Mouse (Mus musculus): Measurements from ENCODE around the gene Hadhb.
A peak's percentile ranks its signal among the peaks of the same experiment; 100 is the strongest.

The Hadhb gene

GRCm38 (mm10) chr5:30154474-30155394, at the start of gene Hadhb, which contains the start of gene Hadha:
Hadhb (plus strand) TSS chr5:30155248.
Hadha (minus strand) TSS chr5:30155162.
- peak; percentile 94 for DNase-seq

GRCm38 (mm10) chr5:30105668-30106300, 49.3 kb upstream of the Hadhb start, which contains the start of gene 3110082J24Rik:
3110082J24Rik (minus strand) TSS chr5:30106086.
- no peak for DNase-seq

GRCm38 (mm10) chr5:30106756-30107155, 48.3 kb upstream of the Hadhb start:
- DNase-seq = no peak

GRCm38 (mm10) chr5:30107186-30107585, 47.9 kb upstream of the Hadhb start:
- no peak for DNase-seq

GRCm38 (mm10) chr5:30107611-30108041, 47.4 kb upstream of the Hadhb start:
- no peak for DNase-seq

GRCm38 (mm10) chr5:30108233-30108632, 46.8 kb upstream of the Hadhb start:
- DNase-seq = no peak

- no peak for DNase-seq
Measured at GRCm38 (mm10) chr5:30109899-30110298, 45.1 kb upstream of the Hadhb start.

- no peak for DNase-seq
Measured at GRCm38 (mm10) chr5:30110371-30111060, 44.5 kb upstream of the Hadhb start.

GRCm38 (mm10) chr5:30111126-30111525, 43.9 kb upstream of the Hadhb start:
- no peak for DNase-seq

GRCm38 (mm10) chr5:30111771-30112170, 43.3 kb upstream of the Hadhb start:
- DNase-seq = no peak

GRCm38 (mm10) chr5:30112533-30113068, 42.4 kb upstream of the Hadhb start:
- no peak for DNase-seq

- DNase-seq = no peak
Measured at GRCm38 (mm10) chr5:30113881-30114760, 40.9 kb upstream of the Hadhb start.

GRCm38 (mm10) chr5:30114761-30115140, 40.3 kb upstream of the Hadhb start:
- no peak for DNase-seq

- DNase-seq = no peak
Measured at GRCm38 (mm10) chr5:30115718-30116117, 39.3 kb upstream of the Hadhb start.

GRCm38 (mm10) chr5:30118018-30118417, 37.0 kb upstream of the Hadhb start:
- DNase-seq = no peak

- no peak for DNase-seq
Measured at GRCm38 (mm10) chr5:30119163-30119562, 35.9 kb upstream of the Hadhb start.

- no peak for DNase-seq
Measured at GRCm38 (mm10) chr5:30120106-30120505, 34.9 kb upstream of the Hadhb start.

- no peak for DNase-seq
Measured at GRCm38 (mm10) chr5:30122481-30122880, 32.6 kb upstream of the Hadhb start.

- DNase-seq = peak; percentile 29
Measured at GRCm38 (mm10) chr5:30125587-30125986, 29.5 kb upstream of the Hadhb start.

- no peak for DNase-seq
Measured at GRCm38 (mm10) chr5:30126756-30127155, 28.3 kb upstream of the Hadhb start.

- DNase-seq = no peak
Measured at GRCm38 (mm10) chr5:30127921-30128597, 27.0 kb upstream of the Hadhb start.
